Mouse (Mus musculus): ENCODE results near the gene D230025D16Rik.

D230025D16Rik gene

DNA sequence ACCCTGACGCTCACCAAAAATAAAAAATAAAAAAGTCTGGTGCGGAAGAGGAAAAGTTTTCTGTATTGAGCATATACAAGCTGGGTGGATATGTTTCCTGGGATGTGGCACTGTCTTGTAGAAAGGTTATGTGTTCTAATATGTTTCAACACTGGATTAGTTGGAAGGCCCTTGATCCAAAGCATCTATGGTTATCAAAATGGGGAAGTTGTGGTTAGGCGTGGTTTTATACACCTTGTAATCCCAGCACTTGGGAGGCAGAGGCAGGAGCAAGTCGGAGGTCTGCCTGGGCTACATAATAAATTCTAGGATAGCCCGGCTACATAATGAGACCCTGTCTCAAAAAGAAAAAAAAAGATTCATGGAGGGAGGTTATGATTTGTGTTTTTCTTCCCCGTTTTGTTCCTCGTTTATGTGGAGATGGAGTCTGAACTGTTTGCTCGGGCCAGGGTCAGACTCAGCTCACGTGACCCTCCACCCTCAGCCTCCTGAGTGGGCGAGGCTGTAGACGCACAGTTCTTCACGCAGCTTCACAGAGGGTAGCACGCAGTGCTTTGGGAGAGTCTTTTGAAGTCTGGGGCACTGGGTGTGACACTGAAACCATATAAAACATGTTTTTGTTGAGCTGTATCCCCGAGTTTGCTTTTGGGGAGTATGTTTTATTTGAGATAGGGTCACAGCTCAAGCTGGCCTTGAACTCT is 12.6 kb downstream of the D230025D16Rik start:
- no peak for DNase-seq (ENCODE audit: low spot score)

DNA sequence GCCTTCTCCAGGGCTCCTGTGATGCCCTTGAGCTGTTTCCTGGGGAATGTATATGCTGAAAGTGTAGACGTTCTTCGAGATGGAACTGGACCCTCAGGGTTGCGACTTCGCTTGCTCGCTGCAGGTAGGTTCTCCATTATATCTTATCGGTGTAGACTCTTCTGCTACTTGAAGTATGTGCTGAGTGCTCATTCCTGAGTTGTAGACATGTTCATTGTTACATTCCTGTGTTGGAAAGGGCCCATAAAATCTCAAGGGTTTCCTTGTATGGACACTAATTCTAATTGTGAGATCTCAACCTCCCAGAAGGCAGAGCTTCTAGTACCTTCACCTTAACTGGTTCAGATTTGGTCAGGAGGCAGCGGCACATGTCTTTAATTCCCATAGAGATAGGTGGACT is 16.1 kb downstream of the D230025D16Rik start:
- peak; percentile 70 for DNase-seq (ENCODE audit: low spot score)

DNA sequence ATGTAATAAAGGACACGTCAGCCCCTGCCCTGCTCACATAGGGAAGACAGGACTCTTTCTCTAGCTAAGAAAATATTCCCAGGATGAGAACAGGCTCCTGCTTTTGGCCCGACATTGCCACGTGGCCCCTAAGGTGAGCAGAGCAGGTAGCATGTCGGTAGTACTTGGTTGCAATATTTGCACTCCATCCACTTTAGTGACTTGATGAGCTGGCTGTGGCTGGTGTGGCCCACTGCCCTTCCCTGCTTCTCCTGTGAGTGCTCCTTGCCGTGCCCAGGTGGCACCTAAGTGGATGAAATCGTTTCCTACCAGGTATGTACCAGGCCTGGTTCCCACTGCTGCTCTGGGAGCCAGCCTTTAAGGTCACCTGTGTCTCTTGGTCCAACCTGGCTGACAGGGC is 27.0 kb downstream of the D230025D16Rik start:
- peak; percentile 66 for DNase-seq (ENCODE audit: low spot score)

DNA sequence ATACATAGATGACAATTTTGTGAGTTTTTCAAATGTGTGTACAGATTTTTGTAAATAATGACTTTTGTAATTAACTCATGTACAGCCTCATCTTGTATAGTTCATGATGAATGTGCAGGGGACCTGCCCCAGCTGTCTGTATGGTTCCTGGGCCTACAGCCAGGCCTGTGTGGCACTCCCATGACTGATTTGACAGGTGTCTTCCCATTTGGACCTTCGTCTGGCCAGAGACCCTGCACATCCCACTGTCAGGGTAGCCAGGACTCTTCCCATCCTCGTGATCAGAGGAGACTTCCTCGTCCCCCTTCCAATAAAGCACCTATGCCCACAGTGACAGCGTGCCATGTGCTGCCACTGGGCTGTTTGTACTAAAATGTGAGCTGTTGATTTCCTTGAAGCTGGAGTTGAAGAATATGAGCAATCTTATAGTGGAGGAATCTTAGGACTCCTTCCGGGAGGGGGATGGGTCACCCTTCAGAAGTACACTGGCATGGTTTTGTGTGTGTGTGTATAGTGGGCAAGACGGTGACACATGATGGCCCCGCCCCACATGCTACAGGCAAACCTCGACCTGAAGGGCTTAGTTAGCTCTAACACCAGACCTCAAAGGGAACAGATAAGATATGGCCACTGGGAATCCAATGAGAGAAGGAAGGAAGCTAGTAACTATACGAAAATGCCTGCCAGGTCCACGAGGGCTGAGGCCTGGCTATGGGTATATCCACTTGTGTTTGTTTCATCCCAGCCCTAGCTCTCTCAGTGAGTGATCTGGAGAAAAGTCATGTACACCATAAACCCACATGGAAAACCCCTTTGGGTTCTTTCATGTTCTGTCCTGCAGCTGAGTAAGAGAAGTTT is 28.0 kb downstream of the D230025D16Rik start:
- DNase-seq (ENCODE audit: low spot score) = no peak

DNA sequence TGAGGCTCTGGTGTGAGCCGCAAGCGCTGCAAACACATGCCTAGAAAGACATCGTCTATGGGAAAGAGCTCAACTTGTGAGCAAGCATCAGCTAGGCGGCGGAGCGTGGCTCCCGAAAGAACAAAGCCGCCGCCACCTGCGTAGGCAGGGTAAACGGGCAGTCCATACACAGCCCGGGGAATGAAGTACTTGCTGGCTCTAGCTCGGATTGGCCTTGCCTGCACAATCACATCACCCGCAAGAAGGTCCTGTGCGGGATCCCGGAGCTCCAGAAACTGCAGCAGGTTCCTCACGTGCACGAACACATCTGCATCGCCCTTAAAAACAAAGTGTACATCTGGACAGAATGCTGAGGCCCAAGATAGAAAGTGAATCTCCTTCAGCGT is 28.8 kb downstream of the D230025D16Rik start:
- no peak for DNase-seq (ENCODE audit: low spot score)

DNA sequence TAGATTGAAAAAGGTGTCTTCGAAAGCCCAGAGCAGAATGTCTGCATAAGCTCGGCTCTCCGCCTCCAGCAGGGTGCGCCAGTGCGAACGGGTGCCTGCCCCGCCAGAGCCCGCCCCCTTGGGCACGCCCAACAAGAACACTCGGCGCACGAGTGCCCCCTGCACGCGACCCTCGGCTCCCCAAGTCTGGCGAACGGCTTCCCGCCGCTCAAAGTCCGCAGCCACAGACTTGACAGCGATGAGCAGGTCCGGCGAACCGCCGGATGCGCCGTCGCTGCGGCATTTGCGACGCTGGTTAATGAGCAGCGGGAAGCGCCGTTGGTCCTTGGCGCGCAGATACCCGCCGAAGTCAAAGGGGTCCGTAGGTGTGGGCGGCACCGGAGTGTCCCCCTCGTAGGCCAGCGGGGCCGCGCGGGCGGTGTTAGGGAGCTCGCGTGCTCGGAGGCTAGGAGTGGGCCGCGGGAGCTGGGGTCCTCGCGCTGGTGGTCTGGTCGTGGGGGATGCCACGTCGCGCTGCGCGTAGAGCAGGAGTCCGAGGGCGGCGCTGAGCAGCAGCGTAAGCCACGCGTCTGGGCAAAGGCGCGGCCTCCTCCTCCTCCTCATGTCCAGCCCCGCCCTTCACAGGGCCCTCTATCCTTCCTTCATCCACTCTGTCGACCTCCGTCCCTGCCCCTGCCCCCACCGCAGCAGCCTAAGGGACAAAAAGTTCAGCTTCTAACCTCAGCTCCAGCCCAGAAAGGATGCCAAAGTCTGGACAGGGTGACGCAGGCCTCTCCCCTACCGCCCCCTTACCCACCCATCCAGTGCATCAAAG is 29.4 kb downstream of the D230025D16Rik start:
- DNase-seq (ENCODE audit: low spot score) = peak; percentile 88

DNA sequence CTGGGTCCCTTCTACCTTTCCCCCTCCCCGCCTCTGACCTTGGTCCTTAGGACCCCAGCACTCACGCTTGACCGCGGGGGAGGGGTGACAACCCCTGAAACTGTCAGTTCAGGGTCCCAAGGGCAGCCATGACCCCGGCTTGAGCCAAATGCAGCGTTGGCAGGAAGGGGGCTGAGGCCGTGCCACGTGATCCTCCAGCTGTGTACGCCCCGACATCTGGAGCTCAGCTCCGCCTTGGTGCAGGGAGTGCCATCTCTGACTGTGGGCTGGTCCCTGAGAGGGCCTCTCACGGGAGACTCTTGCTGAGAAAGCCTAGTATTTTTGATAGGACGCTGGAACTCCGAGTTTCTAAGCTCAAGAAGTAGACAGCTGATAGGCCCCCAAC is 30.0 kb downstream of the D230025D16Rik start, which contains the start of gene B3gnt9:
TSS of gene B3gnt9 (minus strand) at position 188 of the 385 bp plus-strand sequence.
- peak; percentile 75 for DNase-seq (ENCODE audit: low spot score)

DNA sequence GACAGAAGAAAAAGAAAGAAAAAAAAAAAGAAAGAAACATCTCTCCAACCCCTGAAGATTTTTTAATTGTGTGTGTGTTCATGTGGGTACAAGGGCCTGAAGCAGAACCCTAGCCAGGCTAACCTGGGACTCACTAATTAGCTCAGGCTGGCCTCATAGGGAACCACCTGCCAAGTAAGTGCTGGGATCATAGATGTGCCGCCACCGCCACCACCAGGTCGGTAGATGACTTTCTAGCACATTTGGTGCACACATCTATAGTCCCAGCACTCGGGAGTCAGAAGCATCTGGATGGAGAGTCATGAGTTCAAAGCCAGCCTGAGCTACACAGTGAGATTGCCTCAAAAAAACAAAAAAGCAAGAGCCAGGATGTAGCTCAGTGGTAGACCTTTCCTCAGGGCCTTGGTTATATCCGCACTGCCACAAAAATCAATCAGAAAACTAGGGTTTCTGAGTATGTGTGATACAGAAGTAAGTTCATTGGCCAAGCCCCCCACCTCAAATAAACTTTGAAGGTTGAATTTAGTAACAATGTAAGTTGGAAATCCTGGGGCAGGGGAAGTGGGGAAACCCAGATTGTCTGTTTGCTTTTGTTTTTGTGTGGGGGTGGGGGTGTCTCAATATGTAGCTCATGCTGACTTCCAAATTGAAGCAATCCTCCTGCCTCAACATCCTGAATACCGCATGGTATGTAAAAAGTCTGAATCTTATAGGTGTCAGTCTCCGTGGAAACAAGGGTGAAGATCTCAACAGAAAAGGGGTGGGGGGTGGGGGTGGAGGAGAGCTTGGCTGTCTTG is 32.6 kb downstream of the D230025D16Rik start:
- no peak for DNase-seq (ENCODE audit: low spot score)

DNA sequence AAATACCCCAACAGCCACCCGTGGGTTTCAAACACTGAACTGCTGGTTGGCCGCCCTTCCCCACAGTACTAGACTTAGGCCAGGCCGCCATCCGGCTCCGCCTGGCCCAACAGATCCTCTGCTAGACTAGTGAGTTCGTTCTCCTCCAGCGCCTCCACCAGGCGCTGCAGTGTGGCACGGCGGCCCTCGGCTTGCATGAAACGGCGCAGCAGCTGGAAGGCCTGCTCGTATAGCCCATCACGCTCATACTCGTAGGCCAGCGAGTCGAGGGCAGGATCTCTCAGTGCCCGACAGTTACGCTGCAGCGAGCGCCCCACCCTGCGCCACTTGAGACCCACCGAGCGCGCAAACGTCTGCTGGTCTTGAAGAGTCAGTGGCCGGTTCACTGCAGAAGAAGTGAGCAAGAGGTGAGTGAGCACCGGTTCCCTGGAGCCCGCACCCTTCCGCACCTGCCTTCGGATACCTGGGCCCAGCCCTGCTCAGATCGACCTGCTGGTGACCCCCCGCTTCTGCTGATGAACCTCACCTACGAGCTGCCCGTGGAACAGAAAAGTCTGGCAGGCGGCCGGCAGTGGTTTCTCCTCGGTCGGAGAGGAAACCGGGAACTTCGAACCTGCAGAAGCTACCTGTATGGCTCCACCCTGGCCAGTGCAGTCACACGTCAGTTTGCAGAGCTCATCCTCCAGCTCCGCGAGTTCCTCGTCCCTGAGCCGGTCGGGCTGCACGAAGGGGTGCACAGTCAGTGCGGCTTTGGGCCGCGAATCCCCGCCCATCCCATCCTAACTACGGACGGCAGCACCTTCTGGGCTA is 34.2 kb downstream of the D230025D16Rik start:
- DNase-seq (ENCODE audit: low spot score) = peak; percentile 30

DNA sequence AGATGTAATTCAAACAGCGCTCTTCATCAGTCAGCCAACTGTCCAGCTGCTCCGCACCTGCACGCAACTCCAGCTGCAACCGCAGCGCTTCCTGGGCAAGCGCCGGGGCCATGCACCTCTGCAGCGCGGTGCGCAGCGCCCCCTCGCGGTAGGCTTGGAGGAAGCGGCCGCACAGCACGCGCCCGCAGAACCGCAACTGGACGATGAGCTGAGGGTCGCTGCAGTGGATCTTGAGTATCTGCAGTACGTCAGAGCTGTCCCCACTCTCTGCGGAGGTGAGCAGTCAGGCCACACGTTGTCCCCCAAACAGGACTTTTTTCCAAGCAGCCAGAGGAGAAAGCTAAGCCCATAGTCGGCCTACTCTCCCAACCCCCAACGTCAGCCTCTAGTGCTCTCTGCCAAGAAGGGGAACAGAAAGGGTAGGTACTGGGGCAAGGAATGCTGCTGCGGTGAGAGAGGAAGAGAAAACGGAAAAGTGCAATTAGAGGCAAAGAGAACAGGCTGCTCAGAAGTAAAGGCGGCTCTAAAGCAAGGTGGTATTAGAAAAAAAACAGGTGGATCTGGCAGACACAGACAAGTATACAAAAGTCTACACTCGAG is 34.9 kb downstream of the D230025D16Rik start:
- DNase-seq (ENCODE audit: low spot score) = peak; percentile 64

DNA sequence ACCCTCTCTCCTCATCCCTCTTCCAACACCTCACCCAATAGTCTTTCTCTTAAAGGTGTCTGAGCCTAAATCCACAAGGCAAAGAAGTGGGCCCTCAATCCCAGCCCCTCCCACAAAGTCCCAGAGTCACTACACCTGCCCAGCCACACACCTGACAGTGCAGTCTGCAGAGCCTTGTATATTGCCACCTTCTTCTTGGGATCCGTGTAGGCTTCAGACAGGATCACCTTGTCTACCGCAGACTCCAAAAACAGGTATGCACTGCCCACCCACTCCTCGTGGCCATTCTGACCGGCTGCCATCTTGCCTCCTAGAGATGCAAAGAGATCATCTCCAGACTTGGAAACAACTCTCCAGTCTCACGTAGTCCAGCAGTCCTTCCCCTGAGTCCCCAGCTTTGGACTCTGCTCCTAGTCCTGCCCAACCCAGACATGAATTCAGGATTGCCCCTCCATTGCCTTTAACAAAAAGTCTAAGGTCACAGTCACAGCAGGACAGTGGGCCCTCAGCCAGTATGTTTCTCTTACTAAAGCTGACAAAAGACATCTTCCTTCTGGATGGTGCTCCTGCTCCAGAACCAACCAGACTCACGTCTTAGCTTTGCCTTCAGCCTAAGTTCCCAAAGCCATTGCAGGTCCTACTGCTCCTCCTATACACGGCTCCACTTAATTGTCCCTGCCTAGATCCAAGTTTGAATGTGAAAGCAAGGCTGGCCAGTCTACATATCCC is 35.6 kb downstream of the D230025D16Rik start:
- peak; percentile 35 for DNase-seq (ENCODE audit: low spot score)

DNA sequence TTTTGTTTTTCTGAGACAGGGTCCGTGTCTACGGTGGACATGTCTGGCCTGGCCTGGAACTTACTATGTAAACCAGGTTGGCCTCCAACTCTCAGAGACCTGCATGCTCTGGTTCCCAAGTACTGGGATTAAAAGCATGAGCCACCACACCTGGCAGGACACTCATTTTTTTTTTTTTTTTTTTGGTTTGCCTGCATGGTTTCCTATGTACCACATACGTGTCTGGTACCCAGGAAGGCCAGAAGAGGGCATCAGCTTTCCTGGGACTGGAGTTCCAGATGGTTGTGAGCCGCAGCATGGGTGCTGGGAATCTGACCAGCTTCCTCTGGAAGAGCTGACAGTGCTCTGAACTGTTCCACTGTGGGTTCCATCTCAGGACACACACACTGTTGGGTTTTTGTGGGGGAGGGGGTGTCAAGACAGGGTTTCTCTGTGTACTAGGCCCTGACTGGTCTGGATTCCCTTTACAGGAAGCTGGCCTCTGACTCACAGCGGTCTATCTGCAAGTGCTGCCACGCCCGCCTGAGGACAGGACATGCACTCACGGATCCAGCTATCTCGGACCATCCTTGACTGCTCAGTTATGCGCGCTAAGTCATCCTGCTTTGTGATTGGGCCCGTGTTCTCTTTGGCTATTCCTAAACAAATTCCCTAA is 36.5 kb downstream of the D230025D16Rik start:
- DNase-seq (ENCODE audit: low spot score) = no peak

DNA sequence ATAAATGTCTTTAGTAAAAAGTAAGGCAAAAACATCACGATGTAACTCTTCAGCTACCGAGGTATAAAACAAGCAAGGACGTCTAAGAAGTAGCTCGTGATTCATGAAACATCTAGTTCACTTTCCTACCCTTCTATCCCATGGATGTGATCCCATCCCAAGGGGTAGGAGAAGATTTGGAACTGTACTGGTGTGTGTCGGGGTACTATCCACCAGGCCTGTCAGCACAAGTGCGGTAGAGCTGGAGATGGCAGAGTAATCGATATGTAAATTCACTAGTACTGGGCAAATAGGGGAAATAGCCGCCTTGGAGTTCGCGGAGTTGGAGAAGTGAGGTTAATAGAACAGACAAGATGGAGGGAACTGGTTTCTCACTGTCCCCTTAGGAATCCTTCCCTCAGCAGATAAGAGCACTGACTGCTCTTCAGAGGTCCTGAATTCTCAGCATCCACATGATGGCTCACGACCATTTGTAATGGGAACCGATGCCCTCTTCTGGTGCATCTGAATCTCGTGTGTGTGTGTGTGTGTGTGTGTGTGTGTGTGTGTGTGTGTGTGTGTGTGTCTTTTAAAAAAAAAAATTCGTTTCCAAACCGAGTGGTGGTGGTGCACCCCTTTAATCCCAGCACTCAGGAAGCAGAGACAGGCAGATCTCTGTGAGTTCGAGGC is 38.4 kb downstream of the D230025D16Rik start:
- no peak for DNase-seq (ENCODE audit: low spot score)

DNA sequence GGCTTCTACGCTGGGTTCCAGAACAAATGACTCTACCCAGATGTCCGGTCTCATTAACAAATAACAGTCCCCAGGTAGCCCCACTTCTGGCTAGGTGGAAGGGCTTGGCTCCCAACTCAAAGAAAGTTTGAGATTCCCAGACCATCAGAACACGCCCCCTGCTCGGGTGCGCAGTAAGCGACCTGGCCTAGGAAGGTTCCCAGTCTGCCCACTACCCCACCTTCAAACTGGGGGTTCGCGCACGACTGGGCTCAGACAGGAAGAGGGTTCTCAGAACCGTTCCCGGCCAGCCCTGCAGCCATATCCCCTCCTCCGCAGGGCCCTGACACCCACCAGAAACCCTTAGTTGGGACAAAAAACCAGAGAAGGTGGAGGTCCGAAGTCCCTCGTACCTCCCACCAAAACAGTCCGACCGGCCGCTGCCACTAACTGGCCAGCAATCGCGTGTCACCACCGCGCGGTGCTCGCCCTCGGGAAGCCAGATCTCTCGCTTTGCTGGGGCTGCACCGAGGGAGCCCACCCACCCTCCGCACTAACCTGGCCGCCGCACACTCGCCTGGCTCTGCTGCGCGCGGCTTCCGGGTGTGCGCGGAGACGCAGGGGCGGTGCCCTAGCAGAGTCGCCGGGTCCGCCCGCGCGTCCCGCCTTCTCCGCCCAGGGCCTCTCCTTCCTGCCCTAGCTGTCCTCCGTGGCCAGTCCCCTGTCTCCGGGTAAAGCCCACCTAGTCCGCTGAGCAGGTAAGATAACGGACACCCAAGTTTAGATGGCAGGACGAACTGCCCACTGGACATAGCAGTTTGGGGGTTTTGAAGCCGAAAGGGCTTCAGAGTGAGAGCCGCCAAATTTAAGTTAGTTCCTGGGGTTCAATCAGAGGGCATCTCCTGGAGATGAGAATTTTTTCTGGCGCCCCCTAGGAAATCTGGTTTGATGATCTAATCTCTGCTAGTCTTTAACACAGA is 39.4 kb downstream of the D230025D16Rik start, which contains the start of the genes Tradd and Fbxl8:
TSS of gene Tradd (minus strand) at position 586 of the 959 bp plus-strand sequence.
TSS of gene Fbxl8 (plus strand) at position 625 of the 959 bp plus-strand sequence.
- DNase-seq (ENCODE audit: low spot score) = peak; percentile 82

DNA sequence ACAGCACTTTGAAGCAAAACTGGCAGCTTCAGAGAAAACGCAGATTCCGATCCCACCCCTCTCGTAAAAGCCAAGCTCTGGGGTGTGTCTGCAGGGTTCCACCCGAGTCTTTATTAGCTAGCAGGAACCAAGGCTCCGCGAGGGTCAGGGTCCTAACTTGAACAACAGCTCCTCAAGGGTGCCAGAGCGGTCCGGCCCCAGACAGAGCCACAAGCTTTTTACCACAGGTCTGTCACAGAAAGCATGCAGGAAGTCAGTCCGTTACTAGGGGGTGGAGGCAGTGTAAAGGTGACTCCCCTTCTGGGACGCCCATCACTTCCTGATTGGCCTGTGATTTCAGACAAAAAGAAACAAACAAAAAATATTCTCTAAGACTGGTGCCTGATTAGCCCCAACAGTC is 40.2 kb downstream of the D230025D16Rik start:
- peak; percentile 67 for DNase-seq (ENCODE audit: low spot score)

DNA sequence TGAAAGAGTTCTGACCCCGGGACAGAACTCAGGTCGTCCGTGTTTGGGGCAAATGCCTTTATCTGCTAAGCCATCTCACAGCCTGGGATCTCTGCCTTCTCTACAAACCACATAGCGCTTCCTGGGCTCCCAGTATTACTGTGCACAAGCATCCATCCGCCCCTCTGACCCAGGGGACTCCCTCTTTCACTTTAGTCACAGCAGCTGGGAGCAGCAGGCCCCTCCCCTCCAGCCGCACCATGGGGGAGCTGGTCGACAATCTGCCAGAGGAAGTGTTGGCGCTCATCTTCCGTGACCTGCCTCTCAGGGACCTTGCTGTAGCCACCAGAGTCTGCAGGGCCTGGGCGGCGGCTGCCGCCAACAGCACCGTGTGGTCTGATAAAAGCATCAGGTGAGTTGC is 41.8 kb downstream of the D230025D16Rik start:
- no peak for DNase-seq (ENCODE audit: low spot score)

Measured in lung, postnatal 25 days (tissue).